Mouse (Mus musculus) testis, adult 2 months (tissue): ENCODE measurements at regions not wholly inside any gene's neighbourhood (a gene's known extent, or its start where the extent isn't known, plus 50 kb on each side); places are given as distances from the start of the nearest gene placed in this dataset.

Experiments
- H3K27ac ChIP-seq: fragments of 200-500 bp; 2 replicates; pipeline ENCODE4 v1.5.1; 2012; ENCODE audit warnings: low read depth, low read length; ENCODE audit not compliant: control insufficient read depth, insufficient read depth
- H3K27me3 ChIP-seq: fragments of 200-500 bp; 2 replicates; pipeline ENCODE4 v1.6.1; 2012; ENCODE audit warnings: mild to moderate bottlenecking, low read length, moderate library complexity; ENCODE audit not compliant: control insufficient read depth, insufficient read depth
- H3K36me3 ChIP-seq: fragments of 200-500 bp; 2 replicates; pipeline ENCODE4 v1.6.1; 2012; ENCODE audit warnings: mild to moderate bottlenecking, low read length; ENCODE audit not compliant: control insufficient read depth, insufficient read depth
- H3K4me1 ChIP-seq: fragments of 200-500 bp; 2 replicates; pipeline ENCODE4 v1.6.1; 2012; ENCODE audit warnings: low read length; ENCODE audit not compliant: control insufficient read depth, insufficient read depth
- H3K4me3 ChIP-seq: fragments of 200-500 bp; 2 replicates; pipeline ENCODE4 v1.5.1; 2012; ENCODE audit warnings: low read depth, mild to moderate bottlenecking, low read length, moderate library complexity, mixed read lengths; ENCODE audit not compliant: control insufficient read depth
- CTCF ChIP-seq: fragments of 200-500 bp; IDR thresholded peaks from 2 replicates; pipeline ENCODE4 v1.5.1; 2012; ENCODE audit warnings: low read depth, mild to moderate bottlenecking, inconsistent platforms, low read length, moderate library complexity; ENCODE audit not compliant: control insufficient read depth, insufficient read depth, insufficient replicate concordance
- POLR2A ChIP-seq: fragments of 200-500 bp; IDR thresholded peaks from 2 replicates; pipeline ENCODE4 v1.6.1; 2012; ENCODE audit warnings: low read depth, mild to moderate bottlenecking, inconsistent platforms, low read length, moderate library complexity; ENCODE audit not compliant: control insufficient read depth

- Histone ChIP-seq H3K4me1 (no peaks in the 10 kb centered on the region), H3K27ac (no peak overlapping the region), H3K36me3 (no peaks in the 10 kb centered on the region), H3K27me3 (no peaks in the 10 kb centered on the region), H3K4me3 (no peak overlapping the region)
- no peak for TF ChIP-seq CTCF
- no peak for TF ChIP-seq POLR2A
These were observed 106.7 kb downstream of the Cpeb2 start for GRCm38 (mm10) chr5:43339671-43340070.

GRCm38 (mm10) chr5:43341475-43341874 lies 108.5 kb downstream of the Cpeb2 start:
- no peaks in the 10 kb centered on the region for H3K4me1 ChIP-seq
- no peak overlapping the region for H3K4me3 ChIP-seq
- no peak overlapping the region for H3K27ac ChIP-seq
- TF ChIP-seq POLR2A (no peak), CTCF (no peak)
- H3K27me3 ChIP-seq: no peaks in the 10 kb centered on the region
- H3K36me3 ChIP-seq: no peaks in the 10 kb centered on the region

DNA sequence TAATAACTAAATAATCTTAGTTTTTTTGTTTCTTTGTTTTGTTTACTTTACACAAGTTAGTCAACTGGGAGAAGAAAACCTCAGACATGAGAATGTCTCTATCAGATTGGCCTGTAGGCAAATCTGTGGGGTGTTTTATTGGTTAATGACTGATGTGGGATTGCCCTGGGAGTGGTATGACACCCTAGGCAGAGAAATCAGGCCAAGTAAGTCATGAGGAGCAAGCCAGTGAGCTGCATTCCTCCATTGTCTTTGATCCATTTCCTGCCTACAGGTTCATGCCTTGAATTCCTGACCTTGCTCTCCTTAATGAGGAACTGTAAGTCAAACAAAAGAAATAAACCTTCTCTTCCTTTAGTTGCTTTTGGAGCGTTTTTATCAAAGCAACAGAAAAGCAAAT lies 111.5 kb downstream of the Cpeb2 start:
- TF ChIP-seq CTCF (no peak), POLR2A (no peak)
- no peak overlapping the region for H3K27ac ChIP-seq
- H3K36me3 ChIP-seq: no peaks in the 10 kb centered on the region
- no peak overlapping the region for H3K4me3 ChIP-seq
- no peaks in the 10 kb centered on the region for H3K4me1 ChIP-seq
- H3K27me3 ChIP-seq: no peaks in the 10 kb centered on the region

- H3K36me3 ChIP-seq: no peaks in the 10 kb centered on the region
- peaks cover 12% of the 10 kb centered on the region for H3K4me1 ChIP-seq
- no peaks in the 10 kb centered on the region for H3K27me3 ChIP-seq
- no peak overlapping the region for H3K27ac ChIP-seq
- H3K4me3 ChIP-seq: no peak overlapping the region
- TF ChIP-seq POLR2A: no peak
- TF ChIP-seq CTCF: no peak
These were observed 118.0 kb downstream of the Cpeb2 start for GRCm38 (mm10) chr5:43350987-43351386.

DNA sequence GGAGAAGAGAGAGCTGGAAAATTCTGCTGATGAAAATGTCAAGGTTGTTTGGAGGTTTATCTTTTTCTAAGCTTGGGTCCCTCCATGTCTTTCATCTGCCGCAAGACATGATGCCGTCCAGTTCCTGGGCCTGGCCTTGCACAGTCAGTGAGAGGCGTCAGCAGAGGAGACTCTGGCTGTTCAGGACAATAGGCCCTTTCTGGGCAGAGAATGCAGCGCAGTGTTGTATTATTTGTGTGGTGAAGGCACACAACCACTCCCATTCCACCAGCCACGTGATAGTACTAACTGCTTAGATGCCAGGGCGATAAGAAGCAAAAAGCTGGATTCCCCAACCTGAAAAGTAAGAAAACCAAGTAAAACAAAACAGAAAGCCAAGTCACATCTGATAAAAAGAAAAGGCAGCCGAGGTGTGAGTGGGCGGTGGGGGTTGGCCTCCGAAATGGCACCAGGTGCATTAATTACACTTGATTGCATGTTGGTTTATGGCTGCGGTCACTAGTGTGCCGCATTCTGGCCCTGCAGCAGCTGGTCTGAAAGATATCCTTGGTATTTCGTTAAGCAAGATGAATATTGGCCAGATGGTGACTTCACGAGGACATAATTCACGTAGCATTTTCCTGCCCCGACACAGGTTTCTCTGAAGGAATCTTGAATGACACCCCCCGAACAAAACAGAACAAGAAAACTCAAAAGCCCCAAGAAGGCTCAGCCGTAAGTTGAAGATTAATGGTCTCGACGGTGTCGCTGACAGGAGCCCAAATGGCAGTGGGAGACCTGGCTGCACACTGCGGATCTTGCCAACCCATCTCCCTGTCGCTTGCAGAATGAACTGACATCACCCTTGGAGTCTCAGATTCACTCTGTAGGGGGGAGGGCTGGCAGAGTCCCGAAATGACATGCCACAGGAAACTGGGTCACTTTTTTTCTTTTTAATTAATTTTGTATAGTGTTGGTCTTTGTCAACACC lies 120.3 kb downstream of the Cpeb2 start:
- Histone ChIP-seq H3K27ac (no peak overlapping the region), H3K36me3 (no peaks in the 10 kb centered on the region)
- no peak for TF ChIP-seq CTCF
- no peak for TF ChIP-seq POLR2A

DNA sequence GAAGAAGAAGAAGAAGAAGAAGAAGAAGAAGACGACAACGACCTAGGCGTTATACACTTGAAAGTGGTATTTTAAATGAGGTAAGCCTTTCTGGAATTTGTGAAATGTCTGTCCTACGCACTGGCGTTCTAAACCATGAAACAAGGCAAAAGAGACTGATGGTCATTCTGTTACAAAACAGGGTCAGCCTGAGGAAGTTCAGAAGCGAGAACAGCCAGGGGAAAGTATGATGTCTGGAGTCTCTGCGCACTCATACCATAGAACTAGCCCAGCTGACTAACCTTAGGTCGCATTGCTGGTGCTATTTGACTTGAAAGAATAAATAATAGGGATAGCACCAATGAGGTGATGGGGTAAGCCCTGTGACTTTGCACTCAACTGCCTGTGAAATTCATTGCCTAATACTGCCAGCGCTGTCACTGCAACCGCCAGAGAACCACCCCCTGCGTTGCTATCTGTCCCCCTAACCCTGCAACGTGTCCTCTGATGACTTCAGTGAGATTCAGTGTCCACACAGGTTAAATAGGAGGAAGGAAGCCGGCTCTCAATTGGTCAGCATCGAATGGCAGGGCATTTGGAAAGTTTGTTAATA lies 121.5 kb downstream of the Cpeb2 start:
- Histone ChIP-seq H3K36me3 (no peaks in the 10 kb centered on the region), H3K4me3 (peak overlapping the region; percentile 20), H3K27ac (peak overlapping the region; percentile 55), H3K27me3 (no peaks in the 10 kb centered on the region), H3K4me1 (peaks cover 12% of the 10 kb centered on the region)
- TF ChIP-seq CTCF: no peak
- TF ChIP-seq POLR2A: no peak

More for the DNA sequence above, 120.3 kb downstream of the Cpeb2 start:
- Histone ChIP-seq H3K27me3 (no peaks in the 10 kb centered on the region), H3K4me1 (peaks cover 12% of the 10 kb centered on the region), H3K4me3 (no peak overlapping the region)

GRCm38 (mm10) chr5:43355026-43355580 lies 122.1 kb downstream of the Cpeb2 start:
- Histone ChIP-seq H3K36me3 (no peaks in the 10 kb centered on the region), H3K27ac (peak overlapping the region; percentile 55), H3K4me3 (peak overlapping the region; percentile 20), H3K27me3 (no peaks in the 10 kb centered on the region), H3K4me1 (peaks cover 12% of the 10 kb centered on the region)
- TF ChIP-seq CTCF: no peak
- peak; percentile 54 for TF ChIP-seq POLR2A
